Mouse (Mus musculus) ES-E14 (cell line): Measurements from ENCODE around the gene Pparg.

Experiments
- CHD2 ChIP-seq: IDR thresholded peaks from 2 replicates; pipeline ENCODE4 v1.6.1; 2014; ENCODE audit warnings: mild to moderate bottlenecking, low read depth, low read length, inconsistent platforms
- HCFC1 ChIP-seq: IDR thresholded peaks from 2 replicates; pipeline ENCODE4 v1.6.1; 2012; ENCODE audit warnings: low read length, inconsistent platforms, borderline replicate concordance; ENCODE audit not compliant: insufficient read depth
- MAFK ChIP-seq: IDR thresholded peaks from 2 replicates; pipeline ENCODE4 v1.6.1; 2014; ENCODE audit warnings: mild to moderate bottlenecking, low read depth, low read length, inconsistent platforms; ENCODE audit not compliant: insufficient read depth
- ZC3H11A ChIP-seq: IDR thresholded peaks from 2 replicates; pipeline ENCODE4 v1.6.1; 2012; ENCODE audit warnings: low read depth, mild to moderate bottlenecking, inconsistent platforms, low read length, borderline replicate concordance

DNA sequence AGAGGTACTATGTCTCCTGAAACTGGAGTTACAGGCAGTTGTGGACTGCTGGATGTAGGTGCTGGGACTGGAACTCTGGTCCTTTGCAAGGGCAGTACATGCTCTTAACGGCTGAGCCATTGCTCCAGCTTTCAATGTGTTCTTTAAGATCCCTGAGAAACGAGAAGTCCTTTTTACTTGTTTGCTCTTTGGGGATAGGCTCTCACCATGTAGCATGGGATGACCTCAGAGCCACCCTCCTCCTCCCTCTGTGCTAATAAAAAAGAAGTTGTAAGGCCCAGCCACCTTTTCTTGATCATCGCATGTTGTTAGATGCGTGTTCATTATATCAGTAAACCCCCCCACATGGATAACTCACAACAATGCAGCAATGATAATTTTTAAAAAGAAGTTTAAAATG is 17.7 kb upstream of the Pparg start:
- TF ChIP-seq MAFK (no peak), ZC3H11A (no peak), HCFC1 (no peak), CHD2 (no peak)
